Mouse (Mus musculus) heart, postnatal 0 days (tissue): Measurements from ENCODE around the gene Gm10271.

ENCODE experiments used
- CTCF ChIP-seq: IDR thresholded peaks from 2 replicates; pipeline ENCODE4 v1.5.1; 2016; ENCODE audit warnings: antibody characterized with exemption, control low read depth, low read depth
- EP300 ChIP-seq: IDR thresholded peaks from 2 replicates; pipeline ENCODE4 v1.6.1; 2016; ENCODE audit warnings: antibody characterized with exemption, low read depth

- no peak for TF ChIP-seq CTCF
- no peak for TF ChIP-seq EP300
These were observed 14.1 kb upstream of the Gm10271 start, which contains the start of gene Best3 for GRCm38 (mm10) chr10:116986264-116987082.
